Mouse (Mus musculus) ES-Bruce4 (cell line): ENCODE results near the gene Btn1a1. TPM values are rescaled to one million over a fixed set of nuclear protein-coding genes. Genes with fewer than 3 reads are reported as not detected.
A peak's percentile ranks its signal among the peaks of the same experiment; 100 is the strongest.

Source experiments
- H3K27ac ChIP-seq: 2 replicates; pipeline ENCODE4 v1.5.1; 2012; ENCODE audit warnings: low read length, inconsistent platforms; ENCODE audit not compliant: insufficient read depth
- H3K27me3 ChIP-seq: 2 replicates; pipeline ENCODE4 v1.6.1; 2012; ENCODE audit warnings: mild to moderate bottlenecking, low read length, inconsistent platforms; ENCODE audit not compliant: control insufficient read depth, poor library complexity, insufficient read depth, severe bottlenecking
- H3K36me3 ChIP-seq: 2 replicates; pipeline ENCODE4 v1.6.1; 2012; ENCODE audit warnings: inconsistent platforms, mild to moderate bottlenecking, low read length, moderate library complexity; ENCODE audit not compliant: control insufficient read depth, poor library complexity, insufficient read depth, severe bottlenecking
- H3K4me1 ChIP-seq: one replicate; pipeline ENCODE4 v1.8.1; 2011; ENCODE audit warnings: low read length; ENCODE audit not compliant: control insufficient read depth, insufficient read depth
- H3K4me3 ChIP-seq: 2 replicates; pipeline ENCODE4 v1.5.1; 2011; ENCODE audit warnings: low read depth, mild to moderate bottlenecking, low read length
- H3K9ac ChIP-seq: 2 replicates; pipeline ENCODE4 v1.6.1; 2012; ENCODE audit warnings: low read depth, mild to moderate bottlenecking, inconsistent platforms; ENCODE audit not compliant: poor library complexity, severe bottlenecking
- H3K9me3 ChIP-seq: replicated peaks from 2 replicates; pipeline ENCODE4 v1.6.1; 2012; ENCODE audit warnings: mild to moderate bottlenecking, low read length, inconsistent platforms; ENCODE audit not compliant: control insufficient read depth, poor library complexity, insufficient read depth, severe bottlenecking
- CTCF ChIP-seq: IDR thresholded peaks from one replicate; pipeline ENCODE4 v1.8.1; 2011; ENCODE audit warnings: low read depth, low read length
- EP300 ChIP-seq: IDR thresholded peaks from 2 replicates; pipeline ENCODE4 v1.6.1; 2011; ENCODE audit warnings: low read depth, low read length; ENCODE audit not compliant: insufficient read depth
- POLR2A ChIP-seq: IDR thresholded peaks from one replicate; pipeline ENCODE4 v1.8.1; 2011; ENCODE audit warnings: low read length; ENCODE audit not compliant: insufficient read depth
- polyA plus RNA-seq: library from polyadenylated mRNA; stranded (reverse); fragments of >200 nt; gene quantifications from 2 replicates; pipeline ENCODE4 v1.2.4, GENCODE M21; 2011; ENCODE audit warnings: low read depth; ENCODE audit not compliant: missing spikeins, insufficient read depth, insufficient read length

Gene Btn1a1
- polyA plus RNA-seq, 1 experiment = 0.40 TPM

DNA sequence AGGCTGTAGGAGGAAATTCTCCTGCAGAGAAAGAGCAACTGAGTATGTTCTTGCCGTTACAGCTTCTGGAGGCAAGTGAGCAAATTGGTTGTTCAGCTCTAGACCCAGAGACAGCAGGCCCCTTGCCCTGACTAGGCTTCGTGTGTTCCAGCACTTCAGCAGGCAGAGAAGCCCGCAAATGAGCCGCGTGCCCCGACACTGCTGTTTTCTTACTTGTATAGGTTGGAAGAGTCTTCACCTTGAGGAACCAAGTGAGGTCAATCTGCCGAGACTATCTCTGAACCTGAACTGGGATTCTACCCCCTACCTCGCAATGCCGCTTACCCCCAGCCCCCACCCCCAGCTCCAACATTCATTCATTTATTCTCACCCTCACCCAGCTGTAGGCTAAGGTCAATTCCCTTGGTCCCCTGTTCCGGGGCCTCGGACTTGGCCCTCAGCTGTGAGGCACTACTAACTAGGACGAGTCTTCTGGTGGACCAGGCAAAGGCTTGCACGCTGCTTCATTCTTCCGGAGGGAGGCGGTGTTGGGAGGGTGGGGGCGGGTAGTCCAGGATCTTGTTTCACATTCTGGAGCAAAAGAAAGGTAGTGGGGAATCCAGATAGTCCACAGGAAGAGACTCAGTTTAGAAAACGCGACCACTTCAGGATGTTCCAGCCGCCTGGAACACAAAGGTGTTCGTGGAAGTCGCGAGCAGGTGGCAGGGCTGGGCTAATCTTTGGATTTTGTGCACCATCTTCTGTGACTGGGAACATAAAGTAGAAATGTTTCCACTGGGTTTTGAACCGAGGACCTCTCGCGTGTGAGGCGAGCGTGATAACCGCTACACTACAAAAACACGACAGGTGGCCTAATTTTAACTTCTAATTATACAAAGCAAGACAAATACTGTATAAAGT lies 54.1 kb downstream of the Btn1a1 start:
- Histone ChIP-seq H3K9me3 (no peaks in the 10 kb centered on the region), H3K4me1 (no peaks in the 10 kb centered on the region), H3K9ac (peak overlapping the region; percentile 80), H3K4me3 (peak overlapping the region; percentile 97), H3K36me3 (no peaks in the 10 kb centered on the region), H3K27me3 (no peaks in the 10 kb centered on the region; the same call in 1 of the 2 replicates), H3K27ac (peak overlapping the region; percentile 66)
- TF ChIP-seq CTCF (peak; percentile 36), POLR2A (no peak), EP300 (no peak)

- no peak overlapping the region for H3K9ac ChIP-seq
- H3K4me3 ChIP-seq = no peak overlapping the region; the same call in 1 of the 2 replicates
- no peaks in the 10 kb centered on the region; the same call in 1 of the 2 replicates for H3K27me3 ChIP-seq
- TF ChIP-seq CTCF (no peak), POLR2A (no peak), EP300 (no peak)
- H3K9me3 ChIP-seq = no peaks in the 10 kb centered on the region
- H3K27ac ChIP-seq = no peak overlapping the region
- H3K4me1 ChIP-seq = no peaks in the 10 kb centered on the region
- no peaks in the 10 kb centered on the region for H3K36me3 ChIP-seq
These were observed 55.1 kb downstream of the Btn1a1 start for GRCm38 (mm10) chr13:23410632-23411031.

Other genes starting within 250 kb of the Btn1a1 start
- gene Vmn1r222, start 230.0 kb downstream of the Btn1a1 start, polyA plus RNA-seq = not detected in 2 replicates
- not detected in 2 replicates for gene Vmn1r223, start 218.8 kb downstream of the Btn1a1 start, polyA plus RNA-seq
- 47.3 and 52.8 TPM in 2 replicates for gene Zfp322a, start 96.7 kb downstream of the Btn1a1 start, polyA plus RNA-seq
- gene Abt1, start 42.0 kb downstream of the Btn1a1 start, polyA plus RNA-seq = 10.0 and 10.3 TPM in 2 replicates
- 0.91 and 1.9 TPM in 2 replicates for gene Btn2a2, start 23.0 kb upstream of the Btn1a1 start, polyA plus RNA-seq
- 16.9 and 19.1 TPM in 2 replicates for gene Hist1h4h, start 65.1 kb upstream of the Btn1a1 start, polyA plus RNA-seq
- gene Hist1h2af, start 68.0 kb upstream of the Btn1a1 start, polyA plus RNA-seq = 68.8 and 97.9 TPM in 2 replicates
- 8.9 and 16.9 TPM in 2 replicates for gene Hist1h3g, start 69.5 kb upstream of the Btn1a1 start, polyA plus RNA-seq
- 3.9 and 4.2 TPM in 2 replicates for gene Hist1h2bh, start 77.5 kb upstream of the Btn1a1 start, polyA plus RNA-seq
- 1.5 TPM in 1 of 2 replicates, not detected in the other for gene Hist1h3f, start 78.2 kb upstream of the Btn1a1 start, polyA plus RNA-seq
- 24.1 and 31.1 TPM in 2 replicates for gene Hist1h4f, start 85.7 kb upstream of the Btn1a1 start, polyA plus RNA-seq
- 1.6 and 2.0 TPM in 2 replicates for gene Hist1h1d, start 87.4 kb upstream of the Btn1a1 start, polyA plus RNA-seq
- gene Hist1h3e, start 96.5 kb upstream of the Btn1a1 start, polyA plus RNA-seq = 14.3 and 15.4 TPM in 2 replicates
- gene Hist1h2ae, start 105.3 kb upstream of the Btn1a1 start, polyA plus RNA-seq = 5.0 and 8.2 TPM in 2 replicates
- gene Hist1h2bg, start 105.5 kb upstream of the Btn1a1 start, polyA plus RNA-seq = 13.4 and 16.7 TPM in 2 replicates
- 21.5 and 23.2 TPM in 2 replicates for gene Hist1h2bf, start 108.3 kb upstream of the Btn1a1 start, polyA plus RNA-seq
- 2.0 TPM in 1 of 2 replicates, not detected in the other for gene Hist1h2ad, start 108.5 kb upstream of the Btn1a1 start, polyA plus RNA-seq
- gene Hist1h3d, start 109.9 kb upstream of the Btn1a1 start, polyA plus RNA-seq = 3.2 and 4.7 TPM in 2 replicates
- gene Hist1h4d, start 115.7 kb upstream of the Btn1a1 start, polyA plus RNA-seq = 4.3 and 4.8 TPM in 2 replicates
- 1.8 TPM in 2 replicates for gene Hist1h2be, start 155.2 kb upstream of the Btn1a1 start, polyA plus RNA-seq
- gene Hist1h1e, start 156.7 kb upstream of the Btn1a1 start, polyA plus RNA-seq = 6.9 and 8.4 TPM in 2 replicates
- gene Hist1h2ac, start 218.0 kb upstream of the Btn1a1 start, polyA plus RNA-seq = 0.37 and 0.91 TPM in 2 replicates
- 9.1 and 10.6 TPM in 2 replicates for gene Hist1h2bc, start 218.3 kb upstream of the Btn1a1 start, polyA plus RNA-seq
- gene Hist1h1t, start 229.9 kb upstream of the Btn1a1 start, polyA plus RNA-seq = not detected in 2 replicates
- gene Hist1h4c, start 232.6 kb upstream of the Btn1a1 start, polyA plus RNA-seq = 1.3 and 2.5 TPM in 2 replicates
- gene Hfe, start 245.0 kb upstream of the Btn1a1 start, polyA plus RNA-seq = not detected in 2 replicates